Mouse (Mus musculus) embryo, embryonic 10 days (tissue): ENCODE results near the gene Gucy1b2.
A peak's percentile ranks its signal among the peaks of the same experiment; 100 is the strongest.

Experiments
- DNase-seq: peaks from one replicate; pipeline ENCODE4 v3.0.0-alpha.2; 2015; ENCODE audit warnings: low spot score

Gucy1b2 gene

GRCm38 (mm10) chr14:62361263-62361980 lies 94.7 kb downstream of the Gucy1b2 start:
- peak; percentile 35 for DNase-seq

- no peak for DNase-seq
Measured at GRCm38 (mm10) chr14:62355201-62355600, 100.9 kb downstream of the Gucy1b2 start.

- no peak for DNase-seq
Measured at GRCm38 (mm10) chr14:62353793-62354192, 102.3 kb downstream of the Gucy1b2 start.

GRCm38 (mm10) chr14:62353372-62353771 lies 102.7 kb downstream of the Gucy1b2 start:
- DNase-seq: no peak

- DNase-seq: no peak
Measured at GRCm38 (mm10) chr14:62350890-62351289, 105.2 kb downstream of the Gucy1b2 start.

- no peak for DNase-seq
Measured at GRCm38 (mm10) chr14:62350186-62350585, 105.9 kb downstream of the Gucy1b2 start.

- DNase-seq: no peak
Measured at GRCm38 (mm10) chr14:62349786-62350185, 106.3 kb downstream of the Gucy1b2 start.

GRCm38 (mm10) chr14:62347103-62347502 lies 109.0 kb downstream of the Gucy1b2 start:
- no peak for DNase-seq

GRCm38 (mm10) chr14:62346570-62346969 lies 109.5 kb downstream of the Gucy1b2 start:
- DNase-seq: no peak
